Mouse (Mus musculus) lung, postnatal 0 days (tissue): Measurements from ENCODE around the gene Mrpl21. TPM values are rescaled to one million over a fixed set of nuclear protein-coding genes. Genes with fewer than 3 reads are reported as not detected.

Experiments used
- ATAC-seq: fragments of 200-750 bp; cut with Nextera tagmentation; 2 replicates; pipeline ENCODE4 v1.8.0; 2017; ENCODE audit warnings: moderate library complexity
- DNase-seq: peaks from one replicate; pipeline ENCODE4 v3.0.0-alpha.2; 2016; ENCODE audit warnings: low spot score
- H3K27ac ChIP-seq: fragments of 300-500 bp; sonication (generic); 2 replicates; pipeline ENCODE4 v1.5.1; 2014; ENCODE audit warnings: antibody characterized with exemption, mild to moderate bottlenecking, low read length, mixed read lengths
- H3K27me3 ChIP-seq: fragments of 300-500 bp; sonication (generic); replicated peaks from 2 replicates; pipeline ENCODE4 v1.6.1; 2014; ENCODE audit warnings: low read length, mixed read lengths; ENCODE audit not compliant: insufficient read depth
- H3K36me3 ChIP-seq: fragments of 300-500 bp; sonication (generic); 2 replicates; pipeline ENCODE4 v1.6.1; 2014; ENCODE audit warnings: low read length, mixed read lengths; ENCODE audit not compliant: insufficient read depth
- H3K4me1 ChIP-seq: fragments of 300-500 bp; sonication (generic); 2 replicates; pipeline ENCODE4 v1.6.1; 2014; ENCODE audit warnings: antibody characterized with exemption, low read depth, low read length, mixed read lengths; ENCODE audit not compliant: insufficient read depth
- H3K4me2 ChIP-seq: fragments of 300-500 bp; sonication (generic); replicated peaks from 2 replicates; pipeline ENCODE4 v1.6.1; 2014; ENCODE audit warnings: low read depth, mild to moderate bottlenecking, low read length, moderate library complexity, mixed read lengths
- H3K4me3 ChIP-seq: fragments of 300-500 bp; sonication (generic); 2 replicates; pipeline ENCODE4 v1.5.1; 2014; ENCODE audit warnings: low read depth, low read length
- H3K9ac ChIP-seq: fragments of 300-500 bp; sonication (generic); replicated peaks from 2 replicates; pipeline ENCODE4 v1.6.1; 2014; ENCODE audit warnings: low read depth, mild to moderate bottlenecking
- H3K9me3 ChIP-seq: fragments of 300-500 bp; sonication (generic); 2 replicates; pipeline ENCODE4 v1.6.1; 2016; ENCODE audit warnings: low read length, mixed read lengths
- CTCF ChIP-seq: IDR thresholded peaks from 2 replicates; pipeline ENCODE4 v1.5.1; 2016; ENCODE audit warnings: antibody characterized with exemption, mild to moderate bottlenecking
- EP300 ChIP-seq: IDR thresholded peaks from 2 replicates; pipeline ENCODE4 v1.6.1; 2016; ENCODE audit warnings: antibody characterized with exemption, mild to moderate bottlenecking, control low read depth
- WGBS: fragments of 180-500 bp; shearing (Covaris S2); extraction: QIAGEN DNeasy Blood & Tissue Kit; methylation state at CpG from one replicate; pipeline ENCODE4 v1.1.7; 2014; 5-methylcytosine and 5-hydroxymethylcytosine counted together
- polyA plus RNA-seq: library from polyadenylated mRNA; unstranded; fragments of >200 nt; fragmentation: Nextera tagmentation; extraction: Ambion mirVana; gene quantifications from 2 replicates; pipeline ENCODE4 v1.2.1, GENCODE M21; 2015

Gene Mrpl21
- polyA plus RNA-seq, 1 experiment from 2014 or later, result 72.7 TPM

DNA sequence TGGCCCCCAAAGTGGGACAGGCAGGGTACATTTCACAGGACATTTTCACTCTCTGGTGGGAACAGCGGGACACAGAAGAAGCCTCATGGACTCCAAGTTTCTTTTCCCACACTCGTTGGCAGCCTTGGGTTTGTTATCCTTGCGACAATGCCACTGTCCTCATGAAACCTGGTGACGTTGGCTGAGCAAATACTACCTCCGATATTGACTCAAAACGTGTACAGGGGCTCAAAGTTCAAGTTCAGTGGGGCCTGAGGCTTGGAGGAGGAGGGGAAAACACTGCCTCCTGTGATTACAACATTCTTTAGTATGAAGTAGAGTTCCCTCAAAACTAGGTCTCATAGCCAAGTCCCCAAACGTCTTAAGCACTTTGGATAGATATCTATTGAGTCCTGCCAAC, 37.4 kb downstream of the Mrpl21 start:
- ATAC-seq (no peak), DNase-seq (no peak)
- WGBS, result 51% methylated on average over 7 of the region's 7 CpGs

DNA sequence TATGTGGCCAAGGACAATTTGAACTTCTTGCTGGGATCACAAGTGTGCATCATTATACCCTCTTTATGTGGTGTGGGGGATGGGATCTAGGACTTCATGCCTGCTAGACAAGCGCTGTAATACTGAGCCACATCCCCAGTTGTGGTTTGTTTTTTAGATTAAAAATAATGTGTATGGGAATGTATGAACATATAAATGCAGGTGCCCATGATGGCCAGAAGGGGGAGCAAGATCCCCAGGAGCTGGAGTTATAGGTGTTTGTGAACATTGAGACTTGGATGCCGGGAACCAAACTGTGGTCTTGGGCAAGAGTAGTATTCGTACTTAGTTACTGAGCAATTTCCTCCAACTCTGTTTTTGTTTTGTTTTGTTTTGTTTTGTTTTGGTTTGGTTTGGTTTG, 38.1 kb downstream of the Mrpl21 start:
- Histone ChIP-seq H3K27me3 (no peaks in the 10 kb centered on the region), H3K4me1 (peaks cover 8% of the 10 kb centered on the region; the same call in 1 of the 2 replicates), H3K4me3 (no peak overlapping the region), H3K36me3 (no peaks in the 10 kb centered on the region), H3K27ac (no peak overlapping the region), H3K9ac (no peak overlapping the region), H3K4me2 (no peak overlapping the region), H3K9me3 (no peaks in the 10 kb centered on the region)
- WGBS, result 74% methylated on average over 3 of the region's 3 CpGs
- ATAC-seq (no peak), DNase-seq (peak; percentile 46)
- TF ChIP-seq EP300, result no peak; the same call in 1 of the 2 replicates
- TF ChIP-seq CTCF, result peak; percentile 71

More for the DNA sequence above, 37.4 kb downstream of the Mrpl21 start:
- TF ChIP-seq EP300 (no peak), CTCF (no peak)
- Histone ChIP-seq H3K4me3 (no peak overlapping the region), H3K9ac (no peak overlapping the region), H3K4me1 (peaks cover 8% of the 10 kb centered on the region; the same call in 1 of the 2 replicates), H3K4me2 (no peak overlapping the region), H3K36me3 (no peaks in the 10 kb centered on the region), H3K9me3 (no peaks in the 10 kb centered on the region), H3K27ac (no peak overlapping the region), H3K27me3 (no peaks in the 10 kb centered on the region)

DNA sequence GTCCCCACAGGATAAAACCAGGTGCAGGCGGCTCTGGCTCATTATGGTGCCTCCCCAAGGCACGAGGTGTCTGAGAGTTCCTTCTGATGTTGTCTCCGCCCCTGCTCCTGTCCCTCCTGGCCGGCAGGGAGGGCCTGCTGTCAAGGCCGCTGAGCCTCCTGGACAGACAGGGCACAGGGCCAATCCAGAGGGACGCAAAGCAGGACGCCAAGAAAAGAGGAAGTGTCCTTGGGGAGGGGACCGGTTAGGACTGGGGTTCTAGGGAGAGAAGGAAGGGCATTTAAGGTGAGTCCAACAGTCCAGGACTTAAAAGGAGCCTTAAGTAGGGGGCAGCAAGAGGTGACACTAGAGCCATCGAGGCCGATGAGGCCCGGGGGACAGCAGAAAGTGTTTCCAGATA, 38.9 kb downstream of the Mrpl21 start:
- WGBS, result 0% methylated on average over 11 of the region's 11 CpGs
- DNase-seq, result peak; percentile 92
- H3K4me3 ChIP-seq, result peak overlapping the region; percentile 74
- H3K9ac ChIP-seq, result 0 out of 2 replicates have a peak overlapping the region, but pooled peaks have one; percentile 2
- H3K9me3 ChIP-seq, result no peaks in the 10 kb centered on the region
- H3K4me1 ChIP-seq, result peaks cover 16% of the 10 kb centered on the region; the same call in 1 of the 2 replicates
- no peaks in the 10 kb centered on the region for H3K27me3 ChIP-seq
- H3K27ac ChIP-seq, result peak overlapping the region; percentile 96
- H3K36me3 ChIP-seq, result no peaks in the 10 kb centered on the region
- peak; percentile 48 for ATAC-seq
- H3K4me2 ChIP-seq, result peak overlapping the region; percentile 95
- TF ChIP-seq CTCF (peak; percentile 45), EP300 (no peak)

DNA sequence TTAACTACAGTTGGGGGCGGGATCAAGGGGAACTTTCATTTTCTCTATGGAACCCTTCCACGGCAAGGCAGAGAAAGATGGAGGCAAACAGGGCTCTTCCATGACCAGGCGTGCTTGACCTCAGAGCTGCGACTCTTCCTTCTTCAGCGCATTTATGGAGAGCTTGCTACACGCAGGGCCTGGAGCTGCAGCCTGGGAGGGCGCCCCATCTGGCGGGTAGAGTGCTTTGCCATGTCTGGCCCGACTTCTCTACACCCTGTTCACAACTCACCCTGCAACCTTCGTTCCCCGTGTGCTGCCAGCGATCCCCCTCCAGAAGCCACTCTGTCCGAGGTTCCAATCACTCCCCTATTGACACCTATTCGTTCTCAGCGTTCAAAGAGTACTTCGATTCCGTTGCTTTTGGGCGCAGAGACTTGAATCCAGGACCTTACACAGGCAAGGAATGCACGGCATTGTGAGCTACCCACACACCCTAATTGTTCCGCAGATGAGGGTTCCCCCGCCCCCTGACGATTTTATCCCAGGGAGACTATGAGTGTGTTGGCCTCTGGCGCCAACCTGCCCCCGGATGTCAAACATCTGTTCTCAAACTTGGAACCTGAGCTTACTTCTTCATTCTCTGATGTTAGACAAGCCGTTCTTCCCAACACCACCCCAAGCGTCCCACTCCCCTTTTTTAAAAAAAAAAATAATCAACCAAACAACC, 39.7 kb downstream of the Mrpl21 start, which contains the start of gene Cpt1a:
Gene Cpt1a (plus strand): TSS at position 74 of the 709 bp plus-strand sequence.
- ATAC-seq (peak; percentile 11), DNase-seq (peak; percentile 81)
- WGBS, result 2% methylated on average over 26 of the region's 26 CpGs
- H3K36me3 ChIP-seq, result no peaks in the 10 kb centered on the region
- no peaks in the 10 kb centered on the region for H3K9me3 ChIP-seq
- peaks cover 16% of the 10 kb centered on the region; the same call in 1 of the 2 replicates for H3K4me1 ChIP-seq
- peak within 1 kb of the TSS; percentile 74 for H3K4me3 ChIP-seq
- peak within 1 kb of the TSS; percentile 95 for H3K4me2 ChIP-seq
- peak within 1 kb of the TSS; percentile 96 for H3K27ac ChIP-seq
- TF ChIP-seq EP300 (no peak), CTCF (peak; percentile 65)
- peak within 1 kb of the TSS; percentile 54 for H3K9ac ChIP-seq
- no peaks in the 10 kb centered on the region for H3K27me3 ChIP-seq

DNA sequence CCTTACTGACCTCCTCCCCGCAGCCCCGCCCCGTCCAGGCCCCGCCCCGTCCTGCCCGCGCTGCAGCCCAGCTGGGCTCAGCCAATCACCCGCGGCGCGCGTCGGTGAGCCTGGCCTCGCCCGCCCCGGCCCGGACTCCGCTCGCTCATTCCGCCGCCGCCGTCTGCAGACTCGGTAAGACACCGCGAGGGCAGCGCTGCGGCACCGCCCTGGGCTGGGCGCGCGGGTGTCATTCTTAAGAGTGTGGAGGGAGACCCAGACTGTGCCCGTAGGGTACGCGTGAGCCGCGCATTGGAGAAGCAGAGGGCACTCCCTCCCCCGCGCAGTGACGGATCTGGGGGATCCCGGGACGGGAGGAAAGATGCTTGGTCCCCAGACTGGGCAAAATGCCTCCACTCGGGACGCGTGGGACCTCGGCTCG, 40.5 kb downstream of the Mrpl21 start:
- H3K36me3 ChIP-seq, result no peaks in the 10 kb centered on the region
- H3K4me3 ChIP-seq, result peak overlapping the region; percentile 74
- H3K9ac ChIP-seq, result peak overlapping the region; percentile 54
- H3K27me3 ChIP-seq, result no peaks in the 10 kb centered on the region
- DNase-seq, result peak; percentile 93
- peak; percentile 83 for ATAC-seq
- peak overlapping the region; percentile 96 for H3K27ac ChIP-seq
- under 1% methylated on average over 47 of the region's 47 CpGs for WGBS
- H3K4me2 ChIP-seq, result peak overlapping the region; percentile 95
- peaks cover 16% of the 10 kb centered on the region; the same call in 1 of the 2 replicates for H3K4me1 ChIP-seq
- peak; percentile 6; the same call in 1 of the 2 replicates for TF ChIP-seq CTCF
- no peak for TF ChIP-seq EP300
- H3K9me3 ChIP-seq, result no peaks in the 10 kb centered on the region

DNA sequence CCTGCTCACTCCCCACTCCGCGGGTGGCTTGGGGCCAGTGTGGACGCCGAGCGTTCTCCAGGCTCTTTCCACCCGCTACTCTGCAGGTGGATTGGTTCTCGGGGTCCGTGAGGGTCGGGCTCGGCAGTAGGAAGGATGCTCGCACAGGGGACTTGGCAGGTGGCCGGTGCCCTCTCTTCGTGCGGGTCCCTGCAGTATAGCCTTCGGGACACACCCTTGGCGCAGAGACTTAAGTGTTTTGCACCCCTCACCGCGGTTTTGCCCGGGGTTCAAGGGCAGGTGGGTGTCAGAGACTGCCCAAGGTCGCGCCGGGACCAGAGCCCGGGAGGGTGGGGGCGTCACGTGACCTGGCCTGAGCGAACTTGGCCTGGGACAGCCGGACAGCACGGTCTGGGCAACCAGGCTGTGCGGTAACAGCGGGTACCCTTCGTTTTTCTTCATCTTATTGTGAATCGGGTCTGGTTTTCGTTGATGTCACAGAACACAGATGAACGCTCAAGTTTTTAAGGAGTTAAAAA, 41.1 kb downstream of the Mrpl21 start:
- WGBS, result under 1% methylated on average over 34 of the region's 34 CpGs
- H3K9ac ChIP-seq, result peak overlapping the region; percentile 54
- DNase-seq (peak; percentile 68), ATAC-seq (no peak)
- no peaks in the 10 kb centered on the region for H3K36me3 ChIP-seq
- TF ChIP-seq CTCF (no peak), EP300 (no peak)
- H3K4me2 ChIP-seq, result peak overlapping the region; percentile 95
- H3K9me3 ChIP-seq, result no peaks in the 10 kb centered on the region
- peak overlapping the region; percentile 96 for H3K27ac ChIP-seq
- peaks cover 16% of the 10 kb centered on the region; the same call in 1 of the 2 replicates for H3K4me1 ChIP-seq
- peak overlapping the region; percentile 74 for H3K4me3 ChIP-seq
- H3K27me3 ChIP-seq, result no peaks in the 10 kb centered on the region
